Mouse (Mus musculus) macrophage (primary cell): ENCODE measurements around the gene Gpr34. TPM values are rescaled to one million over a fixed set of nuclear protein-coding genes. Genes with fewer than 3 reads are reported as not detected.

Experiments
- polyA plus RNA-seq: library from polyadenylated mRNA; stranded (reverse); fragments of 250-400 nt; gene quantifications from 3 replicates; pipeline ENCODE4 v1.2.4, GENCODE M21; 2018; ENCODE audit warnings: inconsistent platforms

Gpr34 gene
- polyA plus RNA-seq, 1 experiment from 2014 or later, result 30.0 TPM

Other genes starting within 250 kb of the Gpr34 start
- gene Nyx, start 166.0 kb upstream of the Gpr34 start, polyA plus RNA-seq, result not detected in 3 replicates
- gene Gpr82, start 29.3 kb downstream of the Gpr34 start, polyA plus RNA-seq, result 0.37 to 0.41 TPM in 2 of 3 replicates, not detected in the other
- gene Cask, start 219.3 kb downstream of the Gpr34 start, polyA plus RNA-seq, result 11.3 to 13.6 TPM (median 12.0 TPM) in 3 replicates